Mouse (Mus musculus) limb, embryonic 10.5 days (tissue): ENCODE results near the gene Zwilch. TPM values are rescaled to one million over a fixed set of nuclear protein-coding genes. Genes with fewer than 3 reads are reported as not detected.
"Not testable (repeated sequence)": the region's sequence is repeated elsewhere in the genome, so short reads cannot be mapped to it uniquely, and the experiment has no call there.

Experiments
- DNase-seq: peaks from one replicate; pipeline ENCODE4 v3.0.0-alpha.2; 2017; ENCODE audit warnings: low spot score
- H3K27ac ChIP-seq: fragments of 300-500 bp; sonication (generic); 2 replicates; pipeline ENCODE4 v1.5.1; 2016; ENCODE audit warnings: mild to moderate bottlenecking
- H3K27me3 ChIP-seq: fragments of 300-500 bp; sonication (generic); 2 replicates; pipeline ENCODE4 v1.6.1; 2016; ENCODE audit warnings: low read depth, mild to moderate bottlenecking; ENCODE audit not compliant: poor library complexity, severe bottlenecking
- H3K36me3 ChIP-seq: fragments of 300-500 bp; sonication (generic); 2 replicates; pipeline ENCODE4 v1.6.1; 2016; ENCODE audit warnings: mild to moderate bottlenecking, moderate library complexity
- H3K4me1 ChIP-seq: fragments of 300-500 bp; sonication (generic); 2 replicates; pipeline ENCODE4 v1.6.1; 2016
- H3K4me3 ChIP-seq: fragments of 300-500 bp; sonication (generic); 2 replicates; pipeline ENCODE4 v1.5.1; 2016; ENCODE audit warnings: mild to moderate bottlenecking, moderate library complexity
- H3K9me3 ChIP-seq: fragments of 300-500 bp; sonication (generic); replicated peaks from 2 replicates; pipeline ENCODE4 v1.6.1; 2016; ENCODE audit warnings: mild to moderate bottlenecking
- WGBS: fragments of 180-500 bp; shearing (Covaris S2); methylation state at CpG from one replicate; pipeline ENCODE4 v1.1.7; 2016; 5-methylcytosine and 5-hydroxymethylcytosine counted together
- polyA plus RNA-seq: library from polyadenylated mRNA; unstranded; fragments of >200 nt; fragmentation: Nextera tagmentation; extraction: Ambion mirVana; gene quantifications from 2 replicates; pipeline ENCODE4 v1.2.1, GENCODE M21; 2016

Zwilch gene
- polyA plus RNA-seq, 1 experiment from 2014 or later = 52.1 TPM

DNA sequence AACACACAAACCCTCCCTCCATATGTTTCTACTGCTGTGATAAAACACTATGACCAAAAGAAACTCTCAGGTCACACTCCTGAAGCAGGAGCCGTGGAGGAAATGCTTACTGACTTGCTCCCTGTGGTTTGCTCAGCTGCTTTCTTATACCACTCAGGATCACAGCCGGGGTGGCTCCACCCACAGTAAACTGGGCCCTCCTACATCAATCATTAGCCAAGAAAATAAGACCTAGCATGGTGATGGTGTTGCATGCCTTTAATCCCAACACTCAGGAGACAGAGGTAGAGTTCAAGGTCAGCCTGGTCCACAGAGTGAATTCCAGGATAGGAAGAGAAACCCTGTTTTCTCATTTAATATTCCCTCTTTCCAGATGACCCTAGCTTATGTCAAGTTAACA, 27.0 kb upstream of the Zwilch start:
- WGBS = 91% methylated on average over 2 of the region's 2 CpGs
- Histone ChIP-seq H3K36me3 (peaks cover 74% of the 10 kb centered on the region), H3K9me3 (no peaks in the 10 kb centered on the region), H3K27ac (no peak overlapping the region), H3K4me1 (no peaks in the 10 kb centered on the region), H3K4me3 (no peak overlapping the region), H3K27me3 (no peaks in the 10 kb centered on the region)
- no peak for DNase-seq

DNA sequence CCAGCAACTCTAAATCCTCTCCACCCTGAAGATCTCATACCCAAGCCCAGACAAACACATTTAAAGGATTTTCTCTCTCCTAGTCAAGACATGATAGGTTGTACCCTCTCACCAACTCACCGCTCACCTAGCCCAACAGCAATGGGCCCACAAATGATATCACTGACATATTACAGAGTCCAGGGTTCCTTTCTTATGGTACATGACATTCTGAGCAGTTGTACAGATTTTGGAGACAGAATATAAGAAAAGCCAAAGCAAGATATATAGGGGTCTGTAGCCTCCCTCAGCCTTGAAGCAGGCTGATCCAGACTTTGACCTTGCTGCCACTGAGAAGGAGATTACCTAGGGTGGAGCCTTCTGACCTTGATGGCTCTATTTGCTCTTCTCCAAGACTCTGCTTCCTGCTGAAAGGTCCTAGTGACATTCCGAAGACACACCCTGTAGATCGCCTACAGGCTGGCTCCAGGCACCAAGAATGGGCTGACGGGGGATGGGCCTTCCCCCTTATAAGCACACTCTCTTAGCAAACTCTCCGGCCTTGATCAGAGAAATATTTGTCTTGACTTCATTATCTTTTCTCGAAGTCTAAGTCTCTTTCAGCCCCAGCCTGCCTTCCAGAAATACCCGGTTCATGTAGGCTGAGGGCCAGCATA, 26.0 kb upstream of the Zwilch start:
- not testable (repeated sequence) for H3K27me3 ChIP-seq, H3K4me3 ChIP-seq, H3K4me1 ChIP-seq, H3K27ac ChIP-seq, DNase-seq, H3K9me3 ChIP-seq
- H3K36me3 ChIP-seq = peaks cover 73% of the 10 kb centered on the region
- 91% methylated on average over 7 of the region's 7 CpGs for WGBS

DNA sequence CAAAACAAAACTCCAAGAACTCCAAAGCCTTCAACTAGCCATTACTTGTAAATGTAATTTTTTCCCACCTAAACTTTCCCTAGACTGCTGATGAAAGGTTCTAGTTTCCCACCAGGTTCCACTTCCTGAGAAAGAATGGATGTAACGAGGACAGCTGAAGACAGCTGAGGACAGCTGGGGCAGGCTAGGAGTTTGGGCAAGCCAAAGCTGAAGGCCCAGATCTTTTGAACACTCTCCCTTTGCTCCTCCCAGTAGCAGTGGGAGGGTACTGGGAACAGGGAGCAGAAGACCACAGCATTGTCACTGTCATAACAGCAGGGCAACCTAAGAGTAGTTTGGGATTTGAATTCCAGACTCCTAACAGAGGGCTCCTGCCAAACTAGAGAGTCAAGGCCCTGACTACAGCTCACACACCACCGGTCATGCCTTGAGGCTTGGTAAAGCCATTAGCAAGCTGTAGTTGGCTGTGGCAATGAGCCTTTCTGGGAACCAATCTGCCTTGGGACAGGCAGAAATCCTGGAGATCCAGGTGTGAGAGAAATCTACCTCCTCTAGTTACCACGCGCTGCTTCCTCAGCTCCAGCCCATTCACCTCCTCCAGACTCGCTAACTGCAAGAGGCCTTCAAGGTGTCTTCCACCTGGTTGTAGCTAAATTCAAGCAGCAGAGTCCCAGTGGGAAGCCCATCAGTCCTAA, 25.3 kb upstream of the Zwilch start:
- no peak for DNase-seq
- WGBS = 91% methylated on average over 5 of the region's 5 CpGs
- Histone ChIP-seq H3K9me3 (no peaks in the 10 kb centered on the region), H3K4me3 (no peak overlapping the region), H3K27me3 (no peaks in the 10 kb centered on the region), H3K4me1 (no peaks in the 10 kb centered on the region), H3K27ac (no peak overlapping the region), H3K36me3 (peaks cover 73% of the 10 kb centered on the region)

DNA sequence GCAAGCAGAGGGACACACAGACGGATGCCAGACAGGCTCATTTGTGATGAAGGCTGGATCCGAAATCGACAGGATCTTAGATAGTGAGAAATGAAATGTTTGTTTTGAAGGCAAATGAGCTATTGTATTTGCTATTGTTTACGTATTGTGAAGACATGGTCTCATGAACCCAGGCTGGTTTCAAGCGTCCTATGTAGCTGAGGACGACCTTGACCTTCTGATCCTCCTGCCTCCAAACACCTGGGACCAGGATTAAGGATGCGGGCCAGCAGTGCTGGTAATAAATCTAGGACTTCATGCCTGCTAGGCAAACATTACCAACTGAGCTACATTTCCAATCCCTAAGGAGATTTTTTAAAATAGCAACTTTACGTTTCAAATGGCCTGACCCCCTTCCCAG, 24.6 kb upstream of the Zwilch start:
- Histone ChIP-seq H3K36me3 (peaks cover 73% of the 10 kb centered on the region), H3K27ac (no peak overlapping the region), H3K9me3 (no peaks in the 10 kb centered on the region), H3K27me3 (no peaks in the 10 kb centered on the region), H3K4me1 (no peaks in the 10 kb centered on the region), H3K4me3 (no peak overlapping the region)
- DNase-seq = no peak
- 87% methylated on average over 8 of the region's 8 CpGs for WGBS

DNA sequence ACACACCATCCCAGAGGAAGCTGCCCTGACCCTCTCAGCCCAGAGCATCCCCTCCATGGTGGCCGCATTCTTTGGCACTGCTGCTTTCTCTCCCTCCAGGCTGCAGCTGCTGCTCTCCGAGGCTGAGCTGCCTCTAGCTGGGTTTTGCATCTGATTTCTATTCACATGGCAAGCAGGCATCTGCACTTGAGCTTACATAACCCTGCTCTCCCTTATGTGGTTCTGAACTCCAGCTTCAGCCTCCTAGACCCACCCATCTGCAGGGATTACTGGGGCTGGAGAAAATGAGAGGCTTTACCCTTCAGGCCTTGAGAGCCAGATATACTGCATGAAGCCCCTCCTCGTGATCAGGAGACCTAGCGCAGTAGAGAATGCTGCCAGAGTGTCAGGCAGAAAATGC, 22.6 kb upstream of the Zwilch start:
- H3K27me3 ChIP-seq = no peaks in the 10 kb centered on the region
- no peak overlapping the region for H3K4me3 ChIP-seq
- WGBS = 90% methylated on average over 4 of the region's 4 CpGs
- H3K27ac ChIP-seq = no peak overlapping the region
- no peaks in the 10 kb centered on the region for H3K9me3 ChIP-seq
- H3K36me3 ChIP-seq = peaks cover 73% of the 10 kb centered on the region
- no peaks in the 10 kb centered on the region for H3K4me1 ChIP-seq
- no peak for DNase-seq

DNA sequence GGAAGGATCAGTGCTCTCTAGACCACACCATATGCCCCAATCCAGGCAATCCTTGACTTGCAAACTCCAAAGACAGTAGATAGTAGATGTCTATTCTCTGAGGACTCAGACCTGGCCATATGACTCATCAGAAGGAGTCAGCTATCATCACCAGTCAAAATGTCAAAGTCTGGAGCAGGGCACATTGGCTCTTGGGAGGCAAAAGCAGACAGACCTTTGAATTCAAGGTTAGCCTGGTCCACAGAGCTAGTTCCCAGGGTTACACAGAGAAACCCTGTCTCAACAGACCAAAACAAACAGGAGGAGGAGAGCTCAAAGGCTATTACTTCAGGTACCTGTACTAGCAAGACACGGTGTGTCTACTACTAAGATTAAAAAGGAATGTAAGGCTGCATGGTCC, 21.0 kb upstream of the Zwilch start:
- Histone ChIP-seq H3K4me1 (no peaks in the 10 kb centered on the region), H3K4me3 (no peak overlapping the region), H3K27me3 (no peaks in the 10 kb centered on the region), H3K36me3 (peaks cover 75% of the 10 kb centered on the region), H3K9me3 (no peaks in the 10 kb centered on the region), H3K27ac (no peak overlapping the region)
- no peak for DNase-seq
- 93% methylated on average over 1 of the region's 1 CpGs for WGBS

DNA sequence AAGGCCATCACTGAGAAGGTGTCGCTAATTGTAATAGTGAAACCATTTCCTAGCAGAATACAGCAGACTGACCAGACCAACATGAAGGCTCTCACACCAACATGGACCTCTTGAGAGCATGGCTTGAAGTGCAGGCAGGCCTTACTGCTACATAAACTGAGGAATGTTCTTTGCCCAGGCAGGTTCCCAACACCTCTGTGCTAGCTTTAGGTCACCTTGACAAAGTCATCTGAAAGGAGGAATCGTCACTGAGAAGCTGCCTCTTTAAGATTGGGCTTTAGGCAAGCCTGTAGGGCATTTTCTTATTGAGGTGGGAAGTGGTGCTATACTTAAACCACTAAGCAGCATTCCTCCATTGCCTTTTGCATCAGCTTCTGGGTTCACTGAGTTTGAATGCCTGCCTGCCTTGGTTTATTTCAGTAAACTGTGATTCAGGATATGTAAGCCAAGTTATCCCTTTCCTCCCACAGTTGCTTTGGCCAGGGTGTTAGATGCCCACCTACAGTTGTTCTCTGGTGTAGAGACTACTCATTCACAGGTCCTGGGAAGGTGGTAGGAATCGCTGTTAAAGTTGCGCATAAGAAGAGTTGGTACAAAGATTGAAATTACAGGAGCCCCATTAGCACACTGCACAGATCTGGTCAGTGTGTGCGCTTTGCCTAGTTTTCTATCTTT, 11.4 kb upstream of the Zwilch start:
- Histone ChIP-seq H3K36me3 (peaks cover 82% of the 10 kb centered on the region), H3K27ac (no peak overlapping the region), H3K4me1 (peaks cover 8% of the 10 kb centered on the region), H3K9me3 (no peaks in the 10 kb centered on the region), H3K27me3 (no peaks in the 10 kb centered on the region), H3K4me3 (no peak overlapping the region)
- WGBS = 91% methylated on average over 5 of the region's 5 CpGs
- no peak for DNase-seq

GRCm38 (mm10) chr9:64183295-64183694, 10.4 kb upstream of the Zwilch start:
- not testable (repeated sequence) for H3K27ac ChIP-seq, H3K9me3 ChIP-seq, DNase-seq, H3K27me3 ChIP-seq, H3K4me3 ChIP-seq
- peaks cover 82% of the 10 kb centered on the region for H3K36me3 ChIP-seq
- peaks cover 11% of the 10 kb centered on the region for H3K4me1 ChIP-seq
- 92% methylated on average over 5 of the region's 5 CpGs for WGBS

- H3K9me3 ChIP-seq = no peaks in the 10 kb centered on the region
- peak within 1 kb of the TSS; percentile 83 for H3K27ac ChIP-seq
- H3K27me3 ChIP-seq = no peaks in the 10 kb centered on the region
- peak; percentile 94 for DNase-seq
- peak within 1 kb of the TSS; percentile 73 for H3K4me3 ChIP-seq
- under 1% methylated on average over 35 of the region's 35 CpGs for WGBS
- peaks cover 82% of the 10 kb centered on the region for H3K36me3 ChIP-seq
- peaks cover 19% of the 10 kb centered on the region for H3K4me1 ChIP-seq
Measured at GRCm38 (mm10) chr9:64178974-64179646, 6.2 kb upstream of the Zwilch start, which contains the start of gene Snapc5. Gene Snapc5, plus strand, starts transcription at chr9:64179274.

- peak overlapping the region; percentile 83 for H3K27ac ChIP-seq
- peaks cover 19% of the 10 kb centered on the region for H3K4me1 ChIP-seq
- WGBS = 46% methylated on average over 3 of the region's 3 CpGs
- DNase-seq = no peak
- peaks cover 80% of the 10 kb centered on the region for H3K36me3 ChIP-seq
- no peaks in the 10 kb centered on the region for H3K27me3 ChIP-seq
- peak overlapping the region; percentile 73 for H3K4me3 ChIP-seq
- no peaks in the 10 kb centered on the region for H3K9me3 ChIP-seq
Measured at GRCm38 (mm10) chr9:64178610-64178973, 5.7 kb upstream of the Zwilch start.

GRCm38 (mm10) chr9:64175378-64175777, 2.5 kb upstream of the Zwilch start:
- 90% methylated on average over 11 of the region's 11 CpGs for WGBS
- no peaks in the 10 kb centered on the region for H3K27me3 ChIP-seq
- H3K4me1 ChIP-seq = peaks cover 24% of the 10 kb centered on the region
- H3K36me3 ChIP-seq = peaks cover 55% of the 10 kb centered on the region
- H3K4me3 ChIP-seq = 0 out of 2 replicates have a peak overlapping the region, but pooled peaks have one; percentile 68
- no peak for DNase-seq
- no peak overlapping the region for H3K27ac ChIP-seq
- H3K9me3 ChIP-seq = no peaks in the 10 kb centered on the region

DNA sequence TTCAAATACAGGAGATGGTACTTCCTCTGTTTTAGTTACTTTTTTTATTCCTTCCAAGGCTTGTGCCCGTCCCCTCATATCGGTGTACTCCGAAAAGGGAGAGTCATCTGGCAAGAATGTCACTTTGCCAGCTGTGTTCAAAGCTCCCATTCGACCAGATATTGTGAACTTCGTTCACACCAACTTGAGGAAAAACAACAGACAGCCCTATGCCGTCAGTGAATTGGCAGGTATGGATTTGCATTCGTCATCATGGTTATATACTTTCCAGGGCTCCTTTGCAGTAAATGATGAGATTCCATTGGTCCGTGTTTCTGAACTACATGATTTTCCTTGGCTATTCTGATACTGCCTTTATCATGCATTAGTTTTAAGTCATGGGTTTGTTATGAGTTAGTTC, 1.9 kb upstream of the Zwilch start:
- Histone ChIP-seq H3K9me3 (no peaks in the 10 kb centered on the region), H3K27ac (no peak overlapping the region), H3K27me3 (no peaks in the 10 kb centered on the region), H3K36me3 (peaks cover 49% of the 10 kb centered on the region), H3K4me3 (peak overlapping the region; percentile 68), H3K4me1 (peaks cover 20% of the 10 kb centered on the region)
- DNase-seq = no peak
- WGBS = 73% methylated on average over 8 of the region's 8 CpGs

- Histone ChIP-seq H3K4me1 (peaks cover 16% of the 10 kb centered on the region), H3K4me3 (peak overlapping the region; percentile 68), H3K27ac (peak overlapping the region; percentile 95; the same call in 1 of the 2 replicates), H3K36me3 (peaks cover 51% of the 10 kb centered on the region), H3K27me3 (no peaks in the 10 kb centered on the region), H3K9me3 (no peaks in the 10 kb centered on the region)
- DNase-seq = no peak
Measured at GRCm38 (mm10) chr9:64174341-64174740, 1.4 kb upstream of the Zwilch start.
